Mouse (Mus musculus) liver, adult (tissue): ENCODE results near the gene Ovol2.
A peak's percentile ranks its signal among the peaks of the same experiment; 100 is the strongest.

Experiments
- GATA4 ChIP-seq: IDR thresholded peaks from 2 replicates; pipeline ENCODE4 v1.6.1; 2014; ENCODE audit warnings: mild to moderate bottlenecking, low read length; ENCODE audit not compliant: insufficient replicate concordance

Ovol2 gene

DNA sequence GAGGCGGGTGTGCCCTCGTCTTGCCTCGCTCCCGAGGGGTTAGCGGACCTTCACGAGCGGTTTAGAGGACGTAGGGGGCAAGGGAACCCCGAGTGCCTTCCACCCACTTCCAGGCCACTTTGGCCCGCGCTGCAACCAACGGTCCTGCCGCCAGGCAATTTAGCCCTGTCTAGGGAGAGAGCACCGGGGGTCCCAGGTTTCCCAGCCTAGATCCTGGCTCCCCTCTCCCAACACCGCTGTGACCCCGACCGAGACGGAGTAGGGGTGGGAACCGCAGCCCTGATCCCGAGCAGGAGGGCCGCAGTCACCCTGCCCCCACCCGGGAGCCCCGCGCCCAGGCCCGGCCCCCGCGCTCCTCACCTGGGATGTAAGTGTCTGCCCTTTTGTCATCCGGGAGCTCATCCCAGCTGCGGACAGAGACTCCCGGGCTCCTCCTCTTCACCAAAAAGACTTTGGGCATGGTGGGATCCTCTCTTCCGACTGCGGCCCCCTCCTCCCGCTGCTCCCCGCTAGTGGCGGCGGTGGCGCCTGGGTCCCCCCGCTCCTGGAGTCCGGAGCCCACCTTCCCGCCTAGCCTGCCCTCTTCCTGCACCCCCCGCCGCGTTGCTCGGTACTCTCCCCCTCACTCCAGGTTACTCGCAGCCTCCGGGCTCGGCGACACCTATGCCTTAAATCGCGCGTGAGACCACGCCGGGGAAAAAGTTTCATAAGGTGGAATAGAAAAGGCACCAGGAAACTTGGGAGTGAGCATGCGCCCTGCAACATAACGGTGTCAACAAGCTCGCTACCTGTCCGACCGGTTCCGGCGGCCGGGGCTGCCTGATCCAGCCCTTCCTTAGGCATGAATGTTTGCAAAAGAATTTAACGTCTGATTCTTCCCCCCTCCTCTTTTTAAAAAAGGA is at the start of gene Ovol2:
Gene Ovol2, minus strand, starts transcription at position 746 of the 902 bp plus-strand sequence.
- TF ChIP-seq GATA4: no peak

DNA sequence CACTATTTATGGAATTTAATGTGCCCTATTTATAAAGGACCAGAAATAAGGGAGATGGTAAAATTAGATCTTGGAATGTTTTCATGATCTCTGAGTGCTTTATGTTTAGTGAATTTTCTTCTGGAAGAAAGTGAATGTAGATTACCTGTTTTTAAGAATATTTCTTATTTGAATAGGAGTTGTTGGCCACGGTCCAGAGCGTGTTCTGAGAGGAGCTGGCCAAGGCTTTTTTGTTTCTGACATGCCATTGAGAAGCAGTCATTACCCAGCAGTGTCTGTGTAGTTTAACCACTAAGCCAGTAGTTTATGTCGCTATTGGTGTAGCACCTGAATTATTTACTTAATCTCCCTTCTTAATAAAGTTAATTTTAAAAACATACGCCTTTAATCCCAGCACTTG is 49.8 kb upstream of the Ovol2 start:
- no peak for TF ChIP-seq GATA4

DNA sequence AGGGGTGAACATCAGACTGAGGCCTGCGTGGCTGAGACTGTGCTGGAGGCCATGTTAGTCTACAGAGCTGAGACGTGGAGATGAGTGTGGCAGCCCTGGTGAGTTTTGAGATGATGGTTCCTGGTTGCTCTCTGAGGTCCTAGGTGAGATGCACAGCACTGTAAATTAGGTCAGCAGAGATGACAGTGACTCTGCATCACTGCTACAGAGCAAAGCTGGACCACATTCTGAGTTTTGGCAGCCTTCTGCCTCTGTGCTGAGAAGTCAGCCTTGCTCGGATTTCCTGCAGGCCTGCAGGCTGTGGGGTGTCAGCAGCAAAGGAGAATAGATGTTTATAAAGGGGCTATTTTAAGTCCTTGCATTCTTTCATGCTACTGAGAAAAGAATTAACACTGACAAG is 49.3 kb upstream of the Ovol2 start:
- TF ChIP-seq GATA4: no peak

DNA sequence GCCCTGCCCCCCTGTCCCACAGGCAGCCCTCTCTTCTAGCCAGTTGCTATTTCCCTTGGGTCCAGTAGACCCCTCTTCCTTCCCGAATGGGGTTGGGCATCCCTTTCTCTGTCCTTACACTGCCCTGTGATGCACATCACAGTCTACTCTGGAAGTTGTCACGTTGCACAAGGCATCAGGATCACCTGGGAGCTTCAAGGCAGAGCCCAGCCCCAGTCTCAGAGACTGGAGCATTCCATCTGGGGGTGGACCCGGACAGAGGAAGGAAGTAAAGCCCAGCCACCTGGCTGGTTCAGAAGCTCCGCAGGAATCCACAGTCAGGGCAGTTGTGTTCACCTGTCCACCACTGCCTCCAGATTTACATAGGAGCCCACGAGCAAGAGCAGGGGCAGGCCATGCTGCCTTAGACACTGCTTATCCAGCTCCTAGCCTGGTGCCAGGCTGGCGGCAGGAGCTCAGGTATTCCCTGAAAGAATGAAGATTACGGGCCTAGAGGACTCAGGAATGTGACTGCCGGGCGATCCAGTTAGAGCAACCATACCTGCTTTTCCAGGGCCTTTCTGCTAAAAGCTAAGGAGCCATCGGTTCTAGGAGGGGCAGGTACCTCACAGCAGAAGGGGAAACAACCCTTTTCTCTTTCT is 43.2 kb upstream of the Ovol2 start:
- TF ChIP-seq GATA4: no peak

DNA sequence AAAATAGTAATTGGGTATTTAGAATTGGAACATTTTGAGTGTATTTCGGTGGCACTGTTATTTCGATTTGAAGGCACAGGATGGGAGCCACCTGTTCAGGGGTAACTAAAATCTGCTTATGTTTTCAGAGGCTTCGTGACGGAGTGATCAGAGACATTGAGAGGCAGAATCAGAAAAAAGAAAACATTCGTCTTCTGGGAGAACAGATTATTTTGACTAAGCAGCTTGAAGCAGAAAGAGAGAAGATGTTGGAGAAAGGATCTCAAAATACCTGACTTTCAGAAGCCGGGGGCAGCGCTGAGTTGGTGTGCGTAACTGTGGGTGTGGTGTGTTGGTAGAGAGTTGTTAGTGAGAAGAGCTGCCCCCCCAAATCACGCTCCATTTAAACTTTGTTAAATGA is 41.1 kb upstream of the Ovol2 start:
- no peak for TF ChIP-seq GATA4

DNA sequence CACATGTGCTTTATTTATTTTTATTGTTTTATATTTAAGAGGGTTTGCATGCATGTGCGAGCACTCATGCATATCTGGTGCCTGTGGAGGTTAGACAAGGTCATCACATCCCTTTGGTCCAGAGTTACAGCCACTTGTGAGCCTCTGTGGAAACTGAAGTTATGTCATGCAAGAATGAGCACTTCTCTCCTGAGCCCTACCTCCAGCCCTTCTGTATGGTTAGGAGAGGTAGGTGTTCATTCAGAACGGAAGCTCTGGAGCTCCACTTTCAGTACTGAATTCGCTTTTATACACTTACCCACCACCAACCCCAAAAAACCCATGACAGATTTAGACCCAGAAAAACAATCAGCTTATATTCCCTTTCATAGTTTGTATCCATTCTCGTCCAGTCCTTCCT is 39.6 kb upstream of the Ovol2 start:
- no peak for TF ChIP-seq GATA4

DNA sequence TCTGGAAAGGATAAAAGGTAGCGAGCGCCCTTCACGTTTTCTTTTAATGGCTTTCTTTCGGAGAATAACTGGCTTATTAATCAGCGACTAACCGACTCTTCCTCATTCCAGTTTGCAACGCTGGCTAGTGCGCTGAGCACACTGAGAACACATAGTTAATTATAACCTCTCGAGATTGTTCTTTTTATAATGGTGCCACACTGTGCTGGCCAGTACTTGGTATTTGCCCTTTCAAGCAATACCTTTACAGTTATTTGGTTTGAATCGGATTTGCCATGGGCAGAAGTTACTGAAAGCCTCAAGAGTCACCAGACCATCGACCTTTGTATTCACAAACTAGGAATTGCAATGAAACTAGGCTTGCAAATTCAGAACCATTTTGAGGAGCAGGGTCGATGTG is 37.6 kb upstream of the Ovol2 start:
- TF ChIP-seq GATA4: no peak

DNA sequence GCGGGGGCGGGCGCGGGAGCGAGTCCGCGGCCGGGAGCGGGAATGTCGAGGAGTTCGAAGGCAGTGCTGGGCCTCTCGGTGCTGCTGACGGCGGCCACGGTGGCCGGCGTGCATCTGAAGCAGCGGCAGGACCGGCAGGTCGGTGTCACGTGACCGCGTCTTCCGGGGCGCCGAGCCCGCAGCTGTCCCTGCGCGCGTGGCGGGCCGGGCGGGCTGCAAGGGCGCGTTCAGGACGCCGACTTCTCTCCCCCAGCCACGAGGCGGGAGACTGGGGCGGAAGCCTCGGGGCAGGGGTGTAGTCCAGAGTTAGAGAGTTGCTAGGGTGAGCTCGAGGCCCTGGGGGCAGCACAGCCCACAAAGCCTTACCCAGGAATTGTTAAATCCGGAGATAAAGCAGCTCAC is 37.1 kb upstream of the Ovol2 start:
- no peak for TF ChIP-seq GATA4

DNA sequence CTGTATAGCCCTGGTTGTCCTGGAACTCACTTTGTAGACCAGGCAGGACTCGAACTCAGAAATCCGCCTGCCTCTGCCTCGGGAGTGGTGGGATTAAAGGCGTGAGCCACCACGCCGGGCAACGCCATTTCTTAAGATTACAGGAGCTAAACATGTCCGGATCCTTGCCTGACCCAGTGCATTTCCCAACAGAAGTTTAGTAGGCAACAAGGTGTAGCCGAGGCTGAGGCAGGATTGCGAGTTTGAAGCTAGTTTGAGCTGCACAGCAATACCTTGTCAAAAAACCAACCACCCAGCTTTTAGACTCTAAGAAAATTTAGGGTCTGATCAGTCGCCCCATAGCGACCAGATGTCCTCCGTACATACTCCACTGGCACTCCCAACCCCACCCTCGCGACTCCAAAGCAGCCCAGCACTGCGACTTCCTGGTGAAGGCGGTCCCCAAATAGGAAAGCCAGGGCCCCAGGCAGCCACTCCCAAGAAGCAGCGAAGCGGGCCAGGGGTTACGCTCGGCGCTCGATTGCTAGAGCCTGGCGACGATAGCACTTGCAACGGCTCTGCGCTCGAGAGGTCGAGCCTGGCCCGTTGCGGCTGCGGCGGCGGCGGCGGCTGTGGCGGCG is 36.6 kb upstream of the Ovol2 start, which contains the start of the genes Kat14 and Pet117:
Gene Kat14, plus strand, starts transcription at position 584 of the 620 bp plus-strand sequence.
Gene Pet117, plus strand, starts transcription at position 597 of the 620 bp plus-strand sequence.
- TF ChIP-seq GATA4: peak; percentile 67; the same call in 1 of the 2 replicates

DNA sequence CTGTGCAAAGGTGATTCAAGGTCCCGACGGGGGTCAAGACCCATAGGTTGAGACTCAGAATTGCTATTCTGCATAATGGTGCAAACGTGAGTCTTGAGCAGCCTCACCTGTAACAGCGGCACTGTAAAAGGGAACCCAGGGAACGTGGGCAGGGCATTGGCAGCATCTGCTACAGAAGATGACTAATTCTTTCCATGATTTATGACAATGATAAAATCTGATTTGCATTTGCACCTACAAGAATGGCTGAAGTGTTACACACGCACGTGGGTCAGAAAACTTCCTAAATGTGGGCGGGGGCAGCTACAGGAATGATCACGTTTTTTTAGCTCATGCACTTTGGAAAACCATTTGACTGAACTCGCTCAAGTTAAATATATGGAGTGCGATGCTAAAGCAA is 20.9 kb upstream of the Ovol2 start:
- no peak for TF ChIP-seq GATA4

DNA sequence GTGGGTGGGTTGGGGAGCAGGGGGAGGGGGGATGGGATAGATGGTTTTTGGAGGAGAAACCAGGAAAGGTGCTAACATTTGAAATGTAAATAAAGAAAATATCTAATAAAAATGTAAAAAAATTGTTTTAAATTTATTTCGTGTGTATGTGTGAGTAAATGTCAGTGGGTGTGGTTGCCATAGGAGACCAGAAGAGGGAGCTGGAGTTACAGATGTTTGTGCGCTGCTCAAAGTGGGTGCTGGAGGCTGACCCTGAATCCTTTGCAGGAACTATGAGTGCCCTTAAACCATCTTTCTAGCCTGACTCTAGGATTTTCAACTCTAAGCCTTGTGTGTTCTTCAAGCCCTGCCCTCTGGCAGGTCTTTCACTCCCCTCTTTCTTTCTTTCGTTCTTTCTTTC is 16.6 kb upstream of the Ovol2 start:
- TF ChIP-seq GATA4: no peak

DNA sequence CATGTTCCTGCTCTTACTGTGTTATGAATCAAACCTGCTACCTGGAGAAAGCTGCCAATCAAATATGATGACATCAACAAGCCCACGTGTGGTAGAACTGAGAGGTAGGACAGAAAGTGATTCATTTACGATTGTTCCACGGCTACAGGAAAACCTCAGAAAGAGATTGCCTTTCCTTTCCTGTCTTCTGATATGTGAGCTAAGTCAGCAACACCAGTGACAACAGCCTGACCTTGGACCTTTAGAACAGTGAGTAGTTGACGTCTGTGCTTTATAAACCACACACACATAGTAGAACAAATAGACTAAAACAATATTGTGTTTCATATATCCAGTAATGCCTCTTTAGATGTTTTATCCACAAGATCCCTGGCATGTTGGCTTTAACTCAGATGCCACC is 11.2 kb upstream of the Ovol2 start:
- no peak for TF ChIP-seq GATA4

DNA sequence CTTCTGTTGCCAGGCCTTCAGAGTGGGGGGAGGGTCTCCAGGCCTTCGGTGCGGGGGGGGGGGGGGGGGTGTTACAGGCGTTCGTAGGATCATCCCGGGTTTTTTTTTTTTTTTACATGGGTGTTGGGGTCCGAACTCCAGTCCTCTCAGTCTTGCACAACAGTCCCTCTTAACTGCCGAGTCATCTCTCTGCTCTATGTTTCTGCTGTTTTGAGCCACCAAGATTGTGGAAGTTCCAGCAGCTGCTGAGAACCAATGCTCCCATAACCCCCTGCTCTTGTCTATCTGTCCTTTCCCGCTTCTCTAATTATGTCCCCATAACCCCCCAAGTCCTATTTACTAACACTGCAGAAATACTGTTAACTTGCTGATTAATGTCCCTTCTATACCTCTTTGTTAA is 5.8 kb upstream of the Ovol2 start:
- TF ChIP-seq GATA4: no peak

DNA sequence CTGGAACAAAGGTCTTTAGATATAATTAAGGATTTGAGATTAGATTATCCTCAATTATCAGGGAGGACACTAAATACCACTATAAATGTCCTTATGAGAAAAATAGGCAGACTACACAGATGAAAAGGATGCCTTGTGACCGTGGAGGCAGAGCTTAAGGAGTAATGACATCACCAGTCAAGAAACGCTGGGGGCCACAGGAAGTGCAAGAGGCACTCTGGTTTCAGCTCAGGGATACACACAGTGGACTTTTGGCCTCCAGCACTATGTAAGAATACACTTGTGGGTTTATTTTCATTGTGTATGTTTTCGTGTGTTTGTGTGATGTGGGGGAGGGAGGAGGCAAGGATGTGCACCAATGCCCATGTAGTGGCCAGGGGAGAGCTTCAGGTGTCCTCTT is 5.3 kb upstream of the Ovol2 start:
- no peak for TF ChIP-seq GATA4

DNA sequence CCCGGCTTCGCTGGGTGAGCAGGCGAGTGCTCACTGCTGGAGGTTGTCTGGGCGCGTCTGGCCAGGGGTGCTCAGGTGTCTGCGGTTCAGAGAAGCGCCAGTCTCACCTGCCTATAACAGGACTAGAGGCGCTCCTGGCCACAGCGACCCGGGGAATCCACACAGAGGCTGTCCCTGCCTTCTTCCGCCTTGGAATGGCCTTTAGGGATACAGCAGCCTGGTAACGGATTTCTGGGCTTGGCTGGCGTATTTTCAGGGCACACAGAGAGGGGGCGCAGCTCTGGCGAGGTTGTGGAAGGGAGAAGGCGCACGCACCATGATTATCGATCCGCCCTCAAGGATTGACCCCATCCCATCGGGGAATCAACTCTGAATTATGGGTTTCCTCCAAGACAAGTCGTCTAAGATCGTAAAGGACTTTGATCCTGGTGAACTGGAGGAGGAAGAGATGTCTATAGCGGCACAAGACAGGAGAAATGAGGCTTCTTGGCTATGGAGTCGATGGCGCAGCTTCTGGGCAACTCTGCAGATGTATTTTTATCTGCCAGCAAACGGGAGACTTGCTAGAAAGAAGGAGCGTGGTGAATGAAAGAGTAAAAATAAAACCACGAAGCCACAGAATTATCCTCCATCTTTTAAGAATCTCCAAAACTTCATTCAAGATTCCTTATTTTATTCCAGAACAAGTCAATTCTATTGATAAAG is 1.3 kb upstream of the Ovol2 start:
- TF ChIP-seq GATA4: no peak
